Mouse (Mus musculus) neural tube, embryonic 14.5 days (tissue): ENCODE measurements around the gene Egln1. TPM values are rescaled to one million over a fixed set of nuclear protein-coding genes. Genes with fewer than 3 reads are reported as not detected.

ENCODE experiments used
- ATAC-seq: fragments of 200-750 bp; cut with Nextera tagmentation; 2 replicates; pipeline ENCODE4 v1.8.0; 2017; ENCODE audit warnings: low read depth, mild to moderate bottlenecking, moderate TSS enrichment, moderate library complexity
- H3K27ac ChIP-seq: fragments of 300-500 bp; sonication (generic); 2 replicates; pipeline ENCODE4 v1.5.1; 2014; ENCODE audit warnings: low read depth, mild to moderate bottlenecking, control low read depth, low read length, moderate library complexity, mixed read lengths
- H3K27me3 ChIP-seq: fragments of 300-500 bp; sonication (generic); 2 replicates; pipeline ENCODE4 v1.6.1; 2014; ENCODE audit warnings: low read length; ENCODE audit not compliant: control insufficient read depth, insufficient read depth
- H3K36me3 ChIP-seq: fragments of 300-500 bp; sonication (generic); 2 replicates; pipeline ENCODE4 v1.6.1; 2014; ENCODE audit warnings: low read length, mixed read lengths; ENCODE audit not compliant: control insufficient read depth, insufficient read depth
- H3K4me1 ChIP-seq: fragments of 300-500 bp; sonication (generic); 2 replicates; pipeline ENCODE4 v1.6.1; 2014; ENCODE audit warnings: low read length; ENCODE audit not compliant: control insufficient read depth, insufficient read depth
- H3K4me2 ChIP-seq: fragments of 300-500 bp; sonication (generic); 2 replicates; pipeline ENCODE4 v1.6.1; 2014; ENCODE audit warnings: mild to moderate bottlenecking, low read depth, low read length, control low read depth
- H3K4me3 ChIP-seq: fragments of 300-500 bp; sonication (generic); 2 replicates; pipeline ENCODE4 v1.5.1; 2014; ENCODE audit warnings: low read depth, low read length, control low read depth, mixed read lengths
- H3K9ac ChIP-seq: fragments of 300-500 bp; sonication (generic); replicated peaks from 2 replicates; pipeline ENCODE4 v1.6.1; 2014; ENCODE audit warnings: low read depth, mild to moderate bottlenecking, control low read depth, low read length, mixed read lengths
- H3K9me3 ChIP-seq: fragments of 300-500 bp; sonication (generic); 2 replicates; pipeline ENCODE4 v1.6.1; 2016; ENCODE audit warnings: low read length; ENCODE audit not compliant: control insufficient read depth
- whole genome bisulfite sequencing: fragments of 180-500 bp; shearing (Covaris S2); extraction: QIAGEN DNeasy Blood & Tissue Kit; methylation state at CpG from one replicate; pipeline ENCODE4 v1.1.7; 2014; 5-methylcytosine and 5-hydroxymethylcytosine counted together
- polyA plus RNA-seq: library from polyadenylated mRNA; unstranded; fragments of >200 nt; fragmentation: Nextera tagmentation; extraction: Ambion mirVana; gene quantifications from 2 replicates; pipeline ENCODE4 v1.2.1, GENCODE M21; 2014

The Egln1 gene
- 22.6 and 25.7 TPM in 2 replicates for polyA plus RNA-seq

DNA sequence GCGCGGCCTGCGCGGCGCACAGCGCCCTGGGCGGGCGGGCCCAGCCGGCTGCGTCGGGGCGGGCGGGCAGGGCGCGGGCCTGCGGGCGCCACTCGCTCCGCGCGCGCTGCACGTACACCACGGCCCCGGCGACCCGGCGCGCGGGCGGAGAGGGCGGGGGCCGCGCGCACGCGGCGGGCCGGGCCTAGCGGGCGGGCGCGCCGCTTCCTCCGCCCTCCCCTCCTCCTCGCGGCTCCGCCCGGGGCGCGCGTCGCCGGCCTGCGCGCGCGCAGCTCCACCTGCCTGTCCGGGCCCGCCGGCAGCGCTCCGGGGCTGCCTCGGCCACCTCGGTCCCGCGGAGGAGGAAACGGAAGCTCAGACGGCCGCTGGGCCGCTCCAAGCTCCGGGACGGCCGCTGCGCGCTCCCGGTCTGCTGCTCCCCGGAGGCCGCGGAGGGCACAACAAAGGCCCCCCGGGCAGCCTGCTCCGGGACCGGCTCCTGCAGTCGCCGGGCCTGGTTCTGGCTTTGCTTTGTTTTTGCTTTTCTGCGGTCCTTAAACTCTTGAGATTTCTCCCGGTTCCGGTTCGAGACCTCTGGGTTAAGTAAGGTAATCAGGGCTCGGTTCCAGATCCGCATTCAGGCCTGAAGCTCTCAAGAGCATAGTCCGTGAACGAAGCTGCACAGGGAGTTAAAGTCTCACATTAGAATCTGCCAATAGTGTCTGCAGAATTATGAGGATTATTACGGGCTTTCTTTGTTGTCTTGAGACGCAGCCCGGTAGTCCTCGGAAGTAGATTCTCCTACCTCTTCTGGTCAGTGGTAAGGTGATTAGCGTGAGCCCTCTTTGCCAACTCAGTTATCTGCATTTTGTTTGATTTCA, at the start of gene Egln1:
TSS of gene Egln1 (minus strand) at position 116 of the 860 bp plus-strand sequence.
- H3K4me1 ChIP-seq = peaks cover 34% of the 10 kb centered on the region
- no peaks in the 10 kb centered on the region for H3K9me3 ChIP-seq
- peak within 1 kb of the TSS; percentile 93 for H3K4me3 ChIP-seq
- peak within 1 kb of the TSS; percentile 97 for H3K27ac ChIP-seq
- under 1% methylated on average over 41 of the region's 98 CpGs for WGBS
- ATAC-seq = peak; percentile 77
- peak within 1 kb of the TSS; percentile 80 for H3K4me2 ChIP-seq
- no peaks in the 10 kb centered on the region for H3K27me3 ChIP-seq
- no peaks in the 10 kb centered on the region for H3K36me3 ChIP-seq
- H3K9ac ChIP-seq = peak within 1 kb of the TSS; percentile 97

DNA sequence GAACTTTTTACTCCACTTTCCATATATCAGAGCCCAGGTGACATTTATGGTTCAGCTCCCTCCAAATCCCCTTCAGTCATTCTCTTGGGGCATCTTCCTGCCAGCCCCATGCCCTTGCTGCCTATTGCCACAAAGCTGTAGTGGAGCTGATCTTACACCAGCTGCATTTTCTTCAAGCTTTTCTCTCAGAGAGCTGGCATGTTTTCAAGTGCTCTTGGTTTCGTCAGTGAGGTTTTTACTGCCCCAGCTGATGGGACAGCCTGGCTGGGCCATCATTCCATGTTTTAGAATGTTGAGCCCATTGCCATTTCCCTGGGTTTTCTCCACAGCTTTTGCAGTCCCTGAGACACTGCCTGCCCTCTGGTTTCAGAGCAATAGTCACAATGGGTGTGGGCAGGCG, 46.7 kb upstream of the Egln1 start:
- H3K4me3 ChIP-seq = no peak overlapping the region
- no peak overlapping the region for H3K9ac ChIP-seq
- H3K36me3 ChIP-seq = no peaks in the 10 kb centered on the region
- H3K4me2 ChIP-seq = no peak overlapping the region
- H3K27ac ChIP-seq = no peak overlapping the region
- no peaks in the 10 kb centered on the region for H3K27me3 ChIP-seq
- H3K4me1 ChIP-seq = no peaks in the 10 kb centered on the region
- ATAC-seq = no peak
- H3K9me3 ChIP-seq = no peaks in the 10 kb centered on the region
- 75% methylated on average over 2 of the region's 2 CpGs for WGBS

DNA sequence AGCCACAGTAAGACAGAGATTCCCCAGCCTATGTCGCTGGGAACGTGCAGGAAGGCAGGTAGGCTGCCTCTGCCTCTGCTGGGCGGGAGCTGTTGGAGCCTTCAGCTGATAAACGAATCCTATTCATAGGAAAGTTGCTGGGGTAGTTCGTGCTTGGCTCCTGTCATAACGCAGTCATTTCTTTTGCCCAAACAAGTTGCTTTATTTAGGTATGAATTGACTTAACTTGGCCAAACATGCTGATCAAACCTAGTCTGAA, 42.5 kb upstream of the Egln1 start:
- Histone ChIP-seq H3K9me3 (no peaks in the 10 kb centered on the region), H3K27ac (no peak overlapping the region), H3K36me3 (no peaks in the 10 kb centered on the region), H3K27me3 (no peaks in the 10 kb centered on the region), H3K4me3 (no peak overlapping the region), H3K9ac (no peak overlapping the region), H3K4me1 (no peaks in the 10 kb centered on the region), H3K4me2 (no peak overlapping the region)
- 35% methylated on average over 6 of the region's 6 CpGs for WGBS
- ATAC-seq = no peak

DNA sequence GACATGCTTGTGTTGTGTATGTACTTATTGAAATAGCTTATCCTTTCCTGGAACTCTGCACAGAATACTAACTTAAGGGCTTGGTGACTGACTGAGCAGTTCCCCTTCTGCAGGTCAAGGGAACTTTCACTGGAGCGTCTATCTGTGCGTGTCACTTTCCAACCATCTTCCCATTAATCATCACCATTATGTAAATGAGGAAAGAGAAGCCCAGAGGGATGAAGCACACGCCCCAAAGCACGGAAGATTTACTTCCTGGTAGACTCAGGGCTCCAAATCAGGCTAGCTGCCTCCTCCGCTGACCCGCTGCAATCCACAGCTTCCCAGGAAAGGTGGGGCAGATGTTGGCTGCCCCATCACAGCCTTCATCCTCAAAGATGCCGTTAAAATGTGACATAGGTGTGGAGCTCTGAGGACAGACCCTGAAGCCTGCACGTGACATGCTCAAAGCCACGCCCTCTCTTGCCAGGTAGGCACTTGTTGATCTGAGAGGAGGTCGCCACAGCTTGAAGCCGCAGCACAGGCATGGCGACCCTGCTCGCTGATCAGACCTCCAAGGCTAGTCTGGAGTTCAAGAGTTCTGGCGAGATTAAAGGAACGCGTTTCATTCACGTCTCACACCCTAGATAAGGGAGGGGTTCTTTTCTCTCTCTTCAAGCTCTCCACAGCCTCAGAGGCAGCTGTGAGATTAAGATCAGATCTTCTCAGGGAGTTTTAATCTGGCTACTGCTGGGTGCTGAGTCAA, 42.0 kb upstream of the Egln1 start:
- Histone ChIP-seq H3K27ac (no peak overlapping the region), H3K4me2 (0 out of 2 replicates have a peak overlapping the region, but pooled peaks have one; percentile 2), H3K9ac (no peak overlapping the region), H3K36me3 (no peaks in the 10 kb centered on the region), H3K4me1 (no peaks in the 10 kb centered on the region), H3K4me3 (no peak overlapping the region), H3K27me3 (no peaks in the 10 kb centered on the region), H3K9me3 (no peaks in the 10 kb centered on the region)
- WGBS = 22% methylated on average over 17 of the region's 17 CpGs
- ATAC-seq = no peak

DNA sequence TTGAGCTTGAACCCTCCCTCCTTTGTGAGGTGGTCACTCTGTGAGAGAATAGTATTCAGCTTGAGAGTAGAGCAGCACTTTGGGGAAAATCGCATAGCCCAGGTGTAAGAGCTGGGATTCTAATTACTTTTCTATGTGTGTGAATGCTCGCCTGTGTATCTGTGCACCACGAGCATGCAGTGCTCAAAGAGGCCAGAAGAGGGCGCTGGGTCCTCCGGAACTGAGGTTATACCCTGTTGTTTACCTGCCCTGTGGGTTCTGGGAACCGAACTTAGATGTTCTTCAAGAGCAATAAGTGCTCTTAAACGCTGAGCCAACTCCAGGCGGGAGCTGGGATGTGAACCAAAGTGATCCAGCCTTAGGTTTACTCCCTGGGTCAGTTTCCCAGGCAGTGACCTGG, 31.7 kb upstream of the Egln1 start:
- no peak overlapping the region for H3K4me2 ChIP-seq
- no peaks in the 10 kb centered on the region for H3K27me3 ChIP-seq
- H3K4me3 ChIP-seq = no peak overlapping the region
- H3K9ac ChIP-seq = no peak overlapping the region
- H3K4me1 ChIP-seq = no peaks in the 10 kb centered on the region
- H3K27ac ChIP-seq = no peak overlapping the region
- ATAC-seq = no peak
- 86% methylated on average over 8 of the region's 8 CpGs for WGBS
- no peaks in the 10 kb centered on the region for H3K9me3 ChIP-seq
- H3K36me3 ChIP-seq = no peaks in the 10 kb centered on the region

DNA sequence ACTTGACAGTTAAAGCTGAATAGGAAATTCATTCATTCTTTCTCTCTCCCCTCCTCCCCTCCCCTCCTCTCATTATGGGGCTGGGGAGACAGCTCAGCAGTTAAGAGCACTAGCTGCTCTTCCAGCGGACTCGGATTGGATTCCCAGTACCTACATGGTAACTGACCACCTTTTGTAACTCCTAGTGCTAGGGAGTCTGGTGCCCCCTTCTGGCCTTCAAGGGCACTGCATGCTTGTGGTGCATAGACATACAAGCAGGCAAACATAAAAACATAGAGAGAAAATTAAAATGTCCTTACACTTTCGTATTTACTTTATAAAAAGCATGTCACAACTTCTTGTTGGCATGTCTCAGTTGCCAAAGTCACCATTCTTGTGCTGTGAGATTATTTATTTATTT, 30.9 kb upstream of the Egln1 start:
- Histone ChIP-seq H3K36me3 (no peaks in the 10 kb centered on the region), H3K4me2 (no peak overlapping the region), H3K9me3 (no peaks in the 10 kb centered on the region), H3K4me3 (no peak overlapping the region), H3K27ac (no peak overlapping the region), H3K4me1 (no peaks in the 10 kb centered on the region), H3K9ac (no peak overlapping the region), H3K27me3 (no peaks in the 10 kb centered on the region)
- no peak for ATAC-seq
- 94% methylated on average over 3 of the region's 3 CpGs for WGBS

DNA sequence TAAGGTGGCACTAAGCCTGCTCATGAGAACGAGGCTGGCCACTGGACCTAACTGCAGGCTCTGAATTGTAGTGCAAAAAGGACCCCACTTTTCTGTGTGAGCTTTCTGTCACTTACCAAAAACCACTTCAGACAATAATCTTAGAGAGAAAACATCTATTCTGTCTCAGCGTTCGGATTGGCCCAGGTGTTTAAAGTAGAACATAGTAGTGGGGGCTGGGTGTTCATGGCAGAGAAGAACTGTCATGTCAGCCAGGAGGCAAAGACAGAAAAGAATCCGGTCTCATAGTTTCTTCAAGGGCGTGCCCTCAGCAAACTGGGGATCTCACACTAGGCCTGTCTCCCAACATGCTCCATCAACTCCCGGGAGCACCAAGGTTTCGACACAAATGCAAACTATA, 28.9 kb upstream of the Egln1 start:
- Histone ChIP-seq H3K9ac (no peak overlapping the region), H3K27ac (no peak overlapping the region), H3K36me3 (no peaks in the 10 kb centered on the region), H3K4me3 (no peak overlapping the region), H3K9me3 (no peaks in the 10 kb centered on the region), H3K27me3 (no peaks in the 10 kb centered on the region), H3K4me1 (no peaks in the 10 kb centered on the region), H3K4me2 (no peak overlapping the region)
- ATAC-seq = no peak
- WGBS = 87% methylated on average over 7 of the region's 7 CpGs

DNA sequence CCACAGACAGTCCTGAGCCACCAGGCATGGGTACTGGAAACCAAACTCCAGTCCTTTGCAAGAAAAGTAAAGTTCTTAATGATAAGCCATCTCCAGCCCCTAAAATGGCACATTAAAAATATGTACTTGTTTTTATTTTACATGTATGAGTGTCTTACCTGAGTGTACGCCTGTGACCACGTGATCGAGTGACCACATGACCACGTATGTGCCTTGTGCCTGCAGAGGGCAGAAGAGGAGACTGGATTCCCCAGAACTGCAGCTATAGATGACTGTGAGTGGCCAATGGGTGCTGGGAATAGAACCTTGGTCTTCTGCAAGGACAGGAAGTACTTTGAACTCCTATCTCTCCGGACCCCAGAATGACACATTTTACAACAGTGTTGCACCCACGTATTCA, 27.1 kb upstream of the Egln1 start:
- no peak overlapping the region for H3K4me3 ChIP-seq
- WGBS = 89% methylated on average over 6 of the region's 6 CpGs
- ATAC-seq = no peak

DNA sequence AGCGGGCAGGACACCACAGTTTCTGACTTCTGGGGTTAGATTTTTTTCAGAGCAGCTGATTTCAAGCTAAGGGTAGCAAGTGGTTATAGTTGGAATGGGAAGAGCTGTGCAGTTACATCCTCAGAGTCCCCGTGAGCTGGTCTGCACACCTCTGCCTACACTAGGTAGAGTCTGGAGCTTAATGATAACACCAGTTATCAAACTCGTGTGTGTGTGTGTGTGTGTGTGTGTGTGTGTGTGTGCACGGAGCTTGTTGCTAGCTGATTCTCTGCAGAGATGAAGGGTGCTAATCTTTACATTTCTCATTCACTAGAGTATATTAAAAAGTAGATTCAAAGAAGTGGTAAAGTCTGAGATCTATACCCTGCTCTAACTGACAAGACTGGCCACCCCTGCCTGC, 25.1 kb upstream of the Egln1 start:
- Histone ChIP-seq H3K27ac (no peak overlapping the region), H3K9ac (no peak overlapping the region), H3K27me3 (no peaks in the 10 kb centered on the region), H3K9me3 (no peaks in the 10 kb centered on the region), H3K36me3 (no peaks in the 10 kb centered on the region), H3K4me1 (no peaks in the 10 kb centered on the region), H3K4me2 (no peak overlapping the region), H3K4me3 (no peak overlapping the region)
- ATAC-seq = no peak
- whole genome bisulfite sequencing = 84% methylated on average over 4 of the region's 4 CpGs

More for the DNA sequence above, 27.1 kb upstream of the Egln1 start:
- Histone ChIP-seq H3K27me3 (no peaks in the 10 kb centered on the region), H3K9ac (no peak overlapping the region), H3K4me1 (no peaks in the 10 kb centered on the region), H3K9me3 (no peaks in the 10 kb centered on the region), H3K4me2 (no peak overlapping the region), H3K27ac (no peak overlapping the region), H3K36me3 (no peaks in the 10 kb centered on the region)
